Mouse (Mus musculus) cerebellum, adult 11-12 months (tissue): ENCODE data around the gene Fam20a.

Experiments
- DNase-seq: peaks from one replicate; pipeline ENCODE4 v3.0.0; 2022

The Fam20a gene

DNA sequence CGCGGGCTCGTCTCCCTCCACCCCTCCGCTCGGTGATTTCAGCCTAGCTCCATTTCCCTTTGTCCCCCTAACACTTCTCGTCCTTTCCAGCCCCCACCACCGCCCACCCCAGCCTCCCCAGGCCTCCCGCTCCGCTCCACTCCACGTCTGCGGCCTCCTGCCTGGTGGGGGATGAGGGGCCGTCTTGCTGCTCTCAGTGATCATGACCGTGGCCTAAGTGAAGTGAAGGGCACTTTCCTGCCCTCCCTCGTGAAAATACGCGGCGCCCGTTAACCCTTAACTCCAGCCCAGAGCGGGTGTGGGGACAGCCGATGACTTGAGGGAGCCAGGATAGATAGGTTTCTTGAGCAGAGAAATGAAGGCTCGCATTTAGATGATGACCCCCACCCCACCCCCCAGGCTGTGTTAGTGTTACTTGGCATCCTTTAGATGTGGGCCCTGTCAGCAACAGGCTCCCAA, 70.5 kb downstream of the Fam20a start:
- DNase-seq: peak; percentile 58

DNA sequence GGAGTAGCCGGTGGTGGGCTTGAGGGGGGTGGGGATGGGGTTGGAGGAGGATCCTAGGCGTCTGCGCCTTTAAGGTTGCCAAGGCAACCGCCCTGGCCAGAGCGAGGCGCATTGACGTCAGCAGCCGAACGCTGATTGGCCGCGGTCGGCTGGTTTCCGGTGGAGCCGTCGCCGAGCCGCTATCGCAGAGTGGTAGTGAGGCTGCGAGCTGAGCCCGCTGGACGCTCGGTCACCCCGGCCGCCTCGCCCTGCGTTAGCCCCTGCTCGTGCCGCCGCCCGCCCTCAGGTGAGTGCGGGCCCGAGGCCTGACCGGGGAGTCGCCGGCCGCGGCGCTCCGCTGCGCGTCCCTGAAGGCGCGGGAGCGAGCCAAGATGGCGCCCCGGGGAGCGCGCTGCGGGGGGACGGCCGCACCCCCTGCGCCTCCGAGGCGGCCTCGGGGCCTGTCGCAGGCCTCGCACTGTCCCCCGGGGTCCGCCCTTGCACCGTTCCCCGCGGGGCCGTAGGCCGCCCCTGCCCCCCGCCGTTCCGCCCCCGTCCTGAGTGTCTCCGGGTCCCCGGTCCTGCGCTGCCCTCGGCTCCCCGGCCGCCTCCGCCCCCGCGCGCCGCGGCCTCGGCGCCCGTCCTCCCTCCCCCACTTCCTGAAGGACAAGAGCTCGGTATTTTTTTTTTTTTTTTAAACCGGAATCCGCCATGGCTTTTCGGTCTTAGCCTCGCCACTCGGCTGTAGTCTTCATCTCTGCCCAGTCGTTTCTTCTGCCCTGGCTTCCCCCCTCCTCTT, 71.1 kb downstream of the Fam20a start:
- DNase-seq: peak; percentile 94

DNA sequence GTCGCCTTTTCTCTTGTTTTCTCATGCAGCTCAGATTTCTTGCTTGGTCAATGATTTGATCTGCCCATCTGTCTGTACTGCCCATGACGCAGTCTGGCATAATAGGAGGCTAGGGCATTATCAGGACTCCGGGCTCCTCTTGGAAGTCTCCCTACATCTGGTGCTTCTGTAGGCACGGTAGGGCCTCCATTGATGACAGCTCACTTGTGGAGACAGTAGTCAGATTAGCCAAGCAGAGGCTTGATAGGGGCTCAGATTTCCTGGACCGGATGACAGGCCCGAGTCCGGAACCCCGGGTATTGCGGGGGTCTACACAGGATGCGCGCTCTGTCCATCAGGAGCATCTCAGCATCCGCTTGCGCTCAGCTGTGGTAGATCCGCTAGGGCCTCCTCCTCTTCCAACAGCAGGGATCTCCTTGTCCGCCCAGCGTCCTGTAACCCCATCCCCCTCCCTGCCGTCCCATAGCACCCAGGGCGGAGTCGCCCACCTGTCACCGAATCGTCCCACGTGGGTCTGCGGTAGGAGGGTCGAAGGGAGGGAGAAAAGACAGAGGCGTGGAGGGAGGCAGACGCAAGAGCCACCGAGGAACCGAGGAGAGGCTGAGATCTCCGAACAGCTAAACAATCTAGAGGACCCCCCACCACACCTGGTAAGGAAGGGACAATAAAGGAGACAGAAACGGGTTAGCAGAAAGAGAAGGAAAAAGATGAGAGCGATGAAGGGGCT, 71.9 kb downstream of the Fam20a start:
- DNase-seq: peak; percentile 95

GRCm38 (mm10) chr11:109649206-109649605, 72.9 kb downstream of the Fam20a start, which contains the start of gene Prkar1a:
TSS of gene Prkar1a (plus strand) at chr11:109649405.
- peak; percentile 68 for DNase-seq

DNA sequence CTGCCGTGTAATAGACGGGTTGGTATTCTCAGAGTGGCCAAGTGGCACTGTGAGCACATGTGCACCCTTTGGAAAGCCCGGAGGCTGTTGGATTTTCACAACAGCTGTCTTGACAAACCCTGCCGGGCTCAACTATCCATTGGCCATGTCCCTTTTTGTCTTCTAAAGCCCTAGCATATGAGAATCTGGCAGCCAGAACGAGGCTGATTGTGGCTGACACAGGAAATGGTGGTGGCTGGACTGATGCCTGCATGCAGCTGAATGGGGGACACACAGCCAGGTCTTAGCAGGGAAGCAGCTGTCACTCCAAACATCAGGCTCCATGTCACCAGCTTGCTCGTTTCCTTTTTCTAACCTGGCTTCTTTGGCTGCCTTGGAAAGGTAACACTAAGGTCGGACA, 73.6 kb downstream of the Fam20a start:
- peak; percentile 58 for DNase-seq

GRCm38 (mm10) chr11:109641498-109642222, 80.4 kb downstream of the Fam20a start:
- no peak for DNase-seq

DNA sequence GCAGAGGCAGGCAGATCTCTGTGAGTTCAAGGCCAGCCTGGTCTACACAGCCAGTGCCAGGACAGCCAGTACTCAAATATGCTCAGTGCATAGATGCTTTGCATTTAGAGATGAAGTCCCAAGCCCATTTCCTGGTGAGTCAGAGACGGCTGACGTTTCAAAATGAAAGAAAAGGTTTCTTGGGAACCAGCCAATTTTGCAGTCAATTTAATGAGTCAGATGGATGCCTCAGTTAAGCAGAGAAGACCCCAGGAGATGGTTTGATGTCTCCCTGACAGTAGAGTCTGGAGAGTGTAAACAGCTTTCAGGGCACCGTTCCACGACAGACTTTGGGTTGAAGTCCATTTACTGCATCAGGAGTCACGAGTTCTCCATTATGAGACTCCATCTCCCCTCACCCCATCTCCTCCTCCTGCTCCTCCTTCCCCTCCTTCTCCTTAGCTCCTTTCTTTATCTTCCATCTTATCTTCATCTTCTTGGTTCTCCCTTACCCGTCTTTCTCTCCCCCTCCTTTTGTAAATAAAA, 86.1 kb downstream of the Fam20a start:
- DNase-seq: no peak

- no peak for DNase-seq
Observed at GRCm38 (mm10) chr11:109634928-109635327, 87.2 kb downstream of the Fam20a start.

- DNase-seq: peak; percentile 59
Observed at GRCm38 (mm10) chr11:109629021-109629521, 93.0 kb downstream of the Fam20a start.

DNA sequence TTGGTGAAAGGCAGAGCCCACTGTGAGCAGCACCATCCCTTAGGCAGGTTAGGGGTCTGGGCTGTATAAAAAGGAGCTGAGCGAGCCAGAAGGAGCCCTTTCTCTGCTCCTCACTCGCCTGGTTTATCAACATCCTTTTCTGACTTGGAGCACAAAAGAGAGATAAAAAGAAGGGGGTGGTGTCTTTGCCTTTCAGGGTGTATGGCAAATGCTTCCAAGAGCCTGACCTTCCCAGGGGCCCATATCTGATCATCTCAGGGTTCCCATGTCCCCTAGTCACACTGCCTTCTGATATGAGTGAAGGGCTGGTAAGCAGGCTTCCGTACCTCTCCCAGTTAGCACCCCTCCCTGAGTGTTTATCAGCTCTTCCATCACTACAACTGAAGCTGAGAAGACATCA, 94.0 kb downstream of the Fam20a start:
- DNase-seq: no peak

DNA sequence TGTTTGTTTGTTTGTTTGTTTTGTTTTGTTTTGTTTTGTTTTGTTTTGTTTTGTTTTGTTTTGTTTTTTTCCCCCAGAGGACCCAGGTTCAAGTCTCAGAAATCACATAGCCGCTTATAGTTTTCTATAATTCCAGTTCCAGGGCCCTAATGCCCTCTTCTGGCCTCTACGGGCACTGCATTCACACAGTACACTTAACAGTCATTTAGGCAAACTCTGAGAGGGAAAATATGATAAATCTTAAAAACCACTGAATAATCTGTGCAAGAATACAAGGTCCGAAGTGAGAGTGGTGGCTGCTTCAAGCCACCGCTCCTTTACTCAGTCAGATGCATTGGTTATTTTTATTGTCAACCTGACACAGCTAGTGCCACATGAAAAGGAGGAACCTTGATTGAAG, 94.4 kb downstream of the Fam20a start:
- no peak for DNase-seq

DNA sequence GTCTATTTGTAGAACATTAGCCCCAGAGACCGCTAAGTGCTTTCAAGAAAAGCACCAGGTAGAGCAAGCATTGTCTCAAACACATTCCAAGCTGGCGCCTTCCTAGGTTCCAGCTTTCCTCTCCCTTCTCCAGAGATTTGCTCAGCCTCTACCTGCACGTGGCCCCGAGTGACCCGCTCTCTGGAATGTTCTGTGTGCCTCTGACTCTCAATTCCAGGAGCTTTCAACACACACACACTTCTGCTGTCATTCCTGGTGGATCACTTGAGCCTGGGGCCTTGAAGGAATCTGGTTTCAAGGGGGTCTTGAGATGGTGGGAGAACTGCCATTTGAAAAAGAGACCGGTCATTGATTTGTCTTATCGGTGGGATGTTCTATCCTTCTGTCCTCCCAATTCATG, 98.8 kb downstream of the Fam20a start:
- no peak for DNase-seq

DNA sequence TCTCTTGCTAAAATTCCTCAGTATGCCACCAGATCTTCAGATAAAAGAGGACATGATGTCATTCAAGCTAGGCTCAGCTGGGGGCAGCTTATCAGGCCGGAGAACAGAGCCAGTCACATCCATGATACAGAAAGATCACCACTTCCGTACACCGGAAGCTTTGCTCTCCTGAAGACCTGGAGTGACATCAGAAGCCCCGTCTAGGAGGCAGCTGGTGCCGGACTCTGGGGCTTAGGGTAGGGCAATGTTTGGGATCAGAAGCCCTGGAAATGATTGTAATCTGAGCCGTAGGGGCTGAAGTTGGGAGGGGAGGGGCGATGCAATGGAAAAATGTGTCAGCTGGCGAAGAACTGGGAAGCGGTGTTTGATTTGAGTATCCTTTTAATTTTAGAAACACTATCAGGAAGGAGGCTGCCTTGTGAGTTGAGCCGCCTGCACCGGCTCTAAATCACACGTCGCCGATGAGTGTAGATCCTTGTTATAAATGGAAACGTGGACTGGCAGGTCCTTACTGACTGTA, 99.5 kb downstream of the Fam20a start:
- no peak for DNase-seq

DNA sequence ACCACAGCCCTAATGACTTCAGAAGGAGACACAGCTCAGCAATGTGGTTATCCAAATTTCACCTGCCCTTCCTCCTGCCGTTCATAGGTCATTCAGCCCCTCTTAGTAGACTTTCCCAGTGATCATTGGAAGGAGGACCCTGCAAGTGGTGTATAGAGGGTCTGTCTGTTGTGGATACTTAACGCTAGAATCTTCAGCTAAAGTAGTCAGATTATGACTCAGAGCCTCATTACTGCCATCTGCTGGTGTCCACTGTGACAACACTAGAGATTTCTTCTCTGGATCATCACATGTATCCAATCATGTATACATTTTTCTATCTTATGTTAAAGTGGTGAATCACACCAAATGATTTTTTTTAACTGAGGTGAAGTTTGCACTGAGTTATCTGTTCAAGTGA, 100.9 kb downstream of the Fam20a start:
- no peak for DNase-seq

GRCm38 (mm10) chr11:109620356-109620755, 101.7 kb downstream of the Fam20a start:
- no peak for DNase-seq
